Mouse (Mus musculus) frontal cortex, adult 2 months (tissue): ENCODE results near the gene Olfr1015. TPM values are rescaled to one million over a fixed set of nuclear protein-coding genes. Genes with fewer than 3 reads are reported as not detected.

Experiments used
- DNase-seq, 2 experiments: peaks; one replicate each; pipeline ENCODE4 v3.0.0; 2022; ENCODE audit warnings: low spot score in 1 of 2; ENCODE audit errors: extremely low spot score in 1 of 2
- polyA plus RNA-seq: library from polyadenylated mRNA; depleted of rRNA; stranded (reverse); fragments of >200 nt; gene quantifications from 2 replicates; pipeline ENCODE4 v1.2.3, GENCODE M21; 2012; rRNA removed

Gene Olfr1015
- not detected in 2 replicates for polyA plus RNA-seq

DNA sequence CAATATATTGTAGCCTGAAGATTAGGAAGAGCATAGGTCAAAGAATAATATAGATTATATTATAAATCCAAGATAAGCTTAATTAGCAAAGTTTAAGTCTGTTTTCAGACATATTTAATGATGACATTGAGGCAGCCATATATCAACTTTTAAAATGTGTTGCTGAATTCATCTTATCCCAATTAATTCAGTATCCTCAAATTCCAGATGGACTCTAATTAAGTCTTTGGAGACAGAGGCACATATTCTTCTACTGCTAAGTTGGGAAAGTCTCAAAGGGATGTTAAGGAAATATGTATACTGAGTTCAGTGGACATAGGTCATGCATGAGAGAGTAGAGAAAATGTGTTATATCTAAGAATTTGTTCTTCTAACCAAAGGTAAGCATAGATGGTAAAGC is at the start of gene Olfr1015:
Gene Olfr1015, plus strand, starts transcription at position 301 of the 400 bp plus-strand sequence.
- DNase-seq, result no peak

DNA sequence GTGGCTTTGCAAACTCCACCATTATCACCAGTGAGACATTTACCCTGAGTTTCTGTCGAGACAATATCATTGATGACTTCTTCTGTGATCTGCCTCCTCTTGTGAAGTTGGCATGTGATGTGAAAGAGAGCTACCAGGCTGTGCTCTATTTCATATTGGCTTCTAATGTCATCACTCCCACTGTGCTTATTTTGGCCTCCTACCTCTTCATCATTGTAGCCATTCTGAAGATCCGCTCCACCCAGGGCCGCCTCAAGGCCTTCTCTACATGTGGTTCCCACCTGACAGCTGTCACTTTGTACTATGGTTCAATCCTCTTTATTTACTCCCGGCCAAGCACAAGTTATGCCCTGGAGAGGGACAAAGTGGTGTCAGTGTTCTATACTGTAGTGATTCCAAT is 28.0 kb upstream of the Olfr1015 start:
- DNase-seq, result no peak

- DNase-seq, result no peak
Measured at GRCm38 (mm10) chr2:85762666-85763065, 19.2 kb upstream of the Olfr1015 start, which contains the start of gene Olfr1012. Gene Olfr1012 (minus strand): TSS chr2:85762766.

- DNase-seq, result no peak
Measured at GRCm38 (mm10) chr2:85766798-85767197, 15.0 kb upstream of the Olfr1015 start, which contains the start of gene Olfr1013. Gene Olfr1013 (plus strand): TSS chr2:85767098.

- no peak for DNase-seq
Measured at GRCm38 (mm10) chr2:85772413-85772812, 9.4 kb upstream of the Olfr1015 start, which contains the start of gene Olfr1014. Gene Olfr1014 (plus strand): TSS chr2:85772713.

DNA sequence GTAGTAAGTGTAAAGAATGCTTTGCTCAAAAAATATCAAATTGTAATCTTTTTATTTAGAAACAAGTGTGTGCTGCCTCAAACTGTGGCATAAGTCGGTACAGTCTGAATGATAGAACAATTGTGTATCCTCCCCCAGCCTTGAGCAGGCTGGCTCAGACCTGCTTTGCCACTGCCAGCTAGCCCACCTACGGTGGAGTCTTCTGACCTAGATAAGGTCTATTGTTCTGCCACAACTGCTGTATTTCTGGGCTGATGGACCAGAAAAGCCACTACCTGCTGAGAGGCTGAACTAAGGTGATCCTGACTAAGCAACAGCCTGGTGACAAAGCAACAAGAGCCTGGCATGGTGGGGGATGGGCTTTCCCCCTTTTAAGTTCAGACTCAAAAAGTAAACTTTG is 10.5 kb downstream of the Olfr1015 start:
- no peak for DNase-seq

DNA sequence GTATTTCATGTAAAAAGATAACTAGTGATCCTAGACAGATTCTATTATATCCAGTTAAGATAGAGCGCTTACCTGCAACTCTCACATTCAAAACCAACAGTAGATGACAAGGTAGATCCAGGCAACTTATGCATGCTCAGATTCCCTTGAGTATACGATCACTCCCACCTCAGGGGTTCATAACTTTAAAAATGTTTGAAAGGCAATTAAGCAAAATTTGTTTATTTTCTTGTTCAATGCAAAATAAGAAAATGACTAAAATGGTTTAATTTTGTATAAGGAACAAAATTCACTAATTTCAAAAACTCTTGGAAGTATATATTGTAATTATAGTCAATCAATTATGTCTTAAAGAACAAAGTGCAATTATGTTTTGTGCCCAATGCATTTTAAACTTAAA is 20.6 kb downstream of the Olfr1015 start, which contains the start of gene Olfr1016:
Gene Olfr1016, minus strand, starts transcription at position 101 of the 400 bp plus-strand sequence.
- no peak for DNase-seq

- no peak for DNase-seq
Measured at GRCm38 (mm10) chr2:85804501-85804900, 22.7 kb downstream of the Olfr1015 start.

DNA sequence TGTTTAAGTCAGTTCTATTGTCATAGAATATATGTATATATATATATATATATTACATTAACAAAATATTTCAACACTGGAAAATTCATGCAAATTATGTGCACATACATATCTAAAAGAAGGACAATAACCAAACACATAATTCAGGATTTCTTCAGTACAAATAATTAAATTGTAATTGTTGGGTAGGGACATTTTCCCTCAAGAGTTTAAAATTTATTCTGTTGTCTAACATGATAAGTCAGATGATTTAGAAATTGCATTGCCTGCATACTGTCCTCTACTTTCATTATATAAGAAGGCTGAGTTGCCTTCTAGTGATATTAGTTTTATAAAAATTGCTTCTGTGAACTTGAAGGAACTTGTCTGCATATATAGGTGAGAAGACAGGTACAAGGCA is 36.4 kb downstream of the Olfr1015 start, which contains the start of gene Olfr1018:
Gene Olfr1018, plus strand, starts transcription at position 301 of the 400 bp plus-strand sequence.
- no peak for DNase-seq

Other genes starting within 250 kb of the Olfr1015 start
- not detected in 2 replicates for gene Olfr996, start 202.8 kb upstream of the Olfr1015 start, polyA plus RNA-seq
- not detected in 2 replicates for gene Olfr998, start 193.1 kb upstream of the Olfr1015 start, polyA plus RNA-seq
- gene Olfr1000, start 170.1 kb upstream of the Olfr1015 start, polyA plus RNA-seq, result not detected in 2 replicates
- not detected in 2 replicates for gene Olfr1002, start 131.3 kb upstream of the Olfr1015 start, polyA plus RNA-seq
- gene Olfr154, start 117.6 kb upstream of the Olfr1015 start, polyA plus RNA-seq, result not detected in 2 replicates
- gene Olfr1006, start 103.2 kb upstream of the Olfr1015 start, polyA plus RNA-seq, result not detected in 2 replicates
- gene Olfr1008, start 92.6 kb upstream of the Olfr1015 start, polyA plus RNA-seq, result not detected in 2 replicates
- gene Olfr1009, start 66.6 kb upstream of the Olfr1015 start, polyA plus RNA-seq, result 0.06 TPM in 1 of 2 replicates, not detected in the other
- gene Olfr1012, start 19.3 kb upstream of the Olfr1015 start, polyA plus RNA-seq, result not detected in 2 replicates
- 0.10 TPM in 1 of 2 replicates, not detected in the other for gene Olfr1013, start 14.9 kb upstream of the Olfr1015 start, polyA plus RNA-seq
- not detected in 2 replicates for gene Olfr1014, start 9.3 kb upstream of the Olfr1015 start, polyA plus RNA-seq
- not detected in 2 replicates for gene Olfr1016, start 20.5 kb downstream of the Olfr1015 start, polyA plus RNA-seq
- gene Olfr1018, start 36.5 kb downstream of the Olfr1015 start, polyA plus RNA-seq, result 0.27 TPM in 1 of 2 replicates, not detected in the other
- gene Olfr1019, start 63.5 kb downstream of the Olfr1015 start, polyA plus RNA-seq, result 0.06 TPM in 1 of 2 replicates, not detected in the other
- not detected in 2 replicates for gene Olfr1020, start 65.0 kb downstream of the Olfr1015 start, polyA plus RNA-seq
- gene Olfr1022, start 86.6 kb downstream of the Olfr1015 start, polyA plus RNA-seq, result not detected in 2 replicates
- not detected in 2 replicates for gene Olfr1023, start 103.6 kb downstream of the Olfr1015 start, polyA plus RNA-seq
- gene Olfr1024, start 123.0 kb downstream of the Olfr1015 start, polyA plus RNA-seq, result not detected in 2 replicates
- not detected in 2 replicates for gene Olfr1025-ps1, start 133.2 kb downstream of the Olfr1015 start, polyA plus RNA-seq
- not detected in 2 replicates for gene Olfr1026, start 139.5 kb downstream of the Olfr1015 start, polyA plus RNA-seq
- gene Olfr1028, start 168.4 kb downstream of the Olfr1015 start, polyA plus RNA-seq, result not detected in 2 replicates
- 0.08 and 0.11 TPM in 2 replicates for gene Olfr1029, start 191.9 kb downstream of the Olfr1015 start, polyA plus RNA-seq
- 0.04 TPM in 1 of 2 replicates, not detected in the other for gene Olfr1030, start 197.3 kb downstream of the Olfr1015 start, polyA plus RNA-seq
- gene Olfr1031, start 208.3 kb downstream of the Olfr1015 start, polyA plus RNA-seq, result not detected in 2 replicates
- gene Olfr1032, start 223.5 kb downstream of the Olfr1015 start, polyA plus RNA-seq, result not detected in 2 replicates
- gene Olfr1033, start 238.6 kb downstream of the Olfr1015 start, polyA plus RNA-seq, result 0.11 and 0.16 TPM in 2 replicates